Mouse (Mus musculus) CH12.LX (cell line): ENCODE measurements around the gene Col28a1. TPM values are rescaled to one million over a fixed set of nuclear protein-coding genes. Genes with fewer than 3 reads are reported as not detected.

Source experiments
- DNase-seq: peaks from one replicate; pipeline ENCODE4 v3.0.0-alpha.2; 2013; ENCODE audit errors: extremely low read depth
- H3K27ac ChIP-seq: 2 replicates; pipeline ENCODE4 v1.5.1; 2012; ENCODE audit warnings: low read depth, mild to moderate bottlenecking, control low read depth, moderate library complexity; ENCODE audit not compliant: insufficient read depth
- H3K27me3 ChIP-seq: replicated peaks from 2 replicates; pipeline ENCODE3; 2012; ENCODE audit warnings: inconsistent platforms
- H3K36me3 ChIP-seq, 2 experiments: replicated peaks in 1 of 2; 2 replicates each; pipeline versions ENCODE3 to v1.6.1; 2012; ENCODE audit warnings: inconsistent platforms in 1 of 2, low read length in 1 of 2, mild to moderate bottlenecking in 1 of 2, mixed read lengths in 1 of 2, moderate library complexity in 1 of 2; ENCODE audit not compliant: control insufficient read depth in 1 of 2, insufficient read depth in 1 of 2
- H3K4me1 ChIP-seq, 2 experiments: 2 replicates each; pipeline ENCODE4 v1.6.1; 2012; ENCODE audit warnings: inconsistent platforms in 1 of 2, moderate library complexity in 1 of 2; ENCODE audit not compliant: insufficient read depth in 2 of 2, control insufficient read depth in 1 of 2
- H3K4me2 ChIP-seq: 2 replicates; pipeline ENCODE4 v1.6.1; 2012; ENCODE audit warnings: low read depth, mild to moderate bottlenecking, control low read depth; ENCODE audit not compliant: poor library complexity, insufficient read depth, severe bottlenecking
- H3K4me3 ChIP-seq, 3 experiments: fragments of 150-350 bp in 1 of 3; sonication (generic) in 1 of 3; replicated peaks in 1 of 3; 2 replicates each; pipeline versions ENCODE3 to v1.5.1; 2011 to 2012; ENCODE audit warnings: low read depth in 2 of 3, low read length in 2 of 3, mild to moderate bottlenecking in 2 of 3, moderate library complexity in 2 of 3, control low read depth in 1 of 3, improper control_type of control experiment in 1 of 3, inconsistent platforms in 1 of 3, mixed read lengths in 1 of 3; ENCODE audit not compliant: poor library complexity in 1 of 3
- H3K79me2 ChIP-seq: replicated peaks from 2 replicates; pipeline ENCODE4 v1.6.1; 2012; ENCODE audit warnings: mild to moderate bottlenecking, moderate library complexity; ENCODE audit not compliant: control insufficient read depth, poor library complexity, insufficient read depth, severe bottlenecking; ENCODE audit errors: extremely low read depth
- H3K9ac ChIP-seq: 2 replicates; pipeline ENCODE4 v1.6.1; 2012; ENCODE audit warnings: low read depth, mild to moderate bottlenecking, control low read depth, moderate library complexity; ENCODE audit not compliant: insufficient read depth
- H3K9me3 ChIP-seq: replicated peaks from 2 replicates; pipeline ENCODE3; 2012; ENCODE audit warnings: low read length, inconsistent platforms, mixed read lengths
- CHD2 ChIP-seq: IDR thresholded peaks from 2 replicates; pipeline ENCODE4 v1.6.1; 2011; ENCODE audit warnings: low read length, improper control_type of control experiment
- CTCF ChIP-seq, 2 experiments: IDR thresholded peaks in 1 of 2; conservative IDR thresholded peaks in 1 of 2; 2 replicates each; pipeline ENCODE4 v1.5.1; 2011 to 2012; ENCODE audit warnings: low read depth in 2 of 2, low read length in 2 of 2, improper control_type of control experiment in 1 of 2, inconsistent platforms in 1 of 2, mild to moderate bottlenecking in 1 of 2, moderate library complexity in 1 of 2
- E2F4 ChIP-seq: IDR thresholded peaks from 2 replicates; pipeline ENCODE4 v1.6.1; 2011; ENCODE audit warnings: low read depth, low read length, improper control_type of control experiment; ENCODE audit not compliant: insufficient replicate concordance
- ELF1 ChIP-seq: IDR thresholded peaks from 2 replicates; pipeline ENCODE4 v1.6.1; 2014; ENCODE audit warnings: low read depth, mild to moderate bottlenecking, inconsistent platforms, low read length, improper control_type of control experiment
- EP300 ChIP-seq: IDR thresholded peaks from 2 replicates; pipeline ENCODE4 v1.6.1; 2011; ENCODE audit warnings: low read length, improper control_type of control experiment
- ETS1 ChIP-seq: conservative IDR thresholded peaks from 2 replicates; pipeline ENCODE4 v1.6.1; 2012; ENCODE audit warnings: low read depth, mild to moderate bottlenecking, inconsistent platforms, low read length, improper control_type of control experiment, moderate library complexity
- GABPA ChIP-seq: IDR thresholded peaks from 2 replicates; pipeline ENCODE4 v1.6.1; 2012; ENCODE audit warnings: low read depth, low read length, improper control_type of control experiment, inconsistent platforms; ENCODE audit not compliant: insufficient replicate concordance
- JUND ChIP-seq: conservative IDR thresholded peaks from 2 replicates; pipeline ENCODE4 v1.6.1; 2011; ENCODE audit warnings: low read depth, low read length, improper control_type of control experiment
- KAT2A ChIP-seq: IDR thresholded peaks from 2 replicates; pipeline ENCODE4 v1.6.1; 2012; ENCODE audit warnings: low read length, improper control_type of control experiment, inconsistent platforms; ENCODE audit not compliant: insufficient replicate concordance
- MAFK ChIP-seq: IDR thresholded peaks from 2 replicates; pipeline ENCODE4 v1.6.1; 2011; ENCODE audit warnings: low read length, improper control_type of control experiment; ENCODE audit not compliant: insufficient replicate concordance
- MAX ChIP-seq: IDR thresholded peaks from 2 replicates; pipeline ENCODE4 v1.6.1; 2011; ENCODE audit warnings: low read length, improper control_type of control experiment
- MEF2A ChIP-seq: IDR thresholded peaks from 2 replicates; pipeline ENCODE4 v1.6.1; 2014; ENCODE audit warnings: low read depth, mild to moderate bottlenecking, inconsistent platforms, low read length, improper control_type of control experiment, borderline replicate concordance
- MXI1 ChIP-seq: IDR thresholded peaks from 2 replicates; pipeline ENCODE4 v1.6.1; 2011; ENCODE audit warnings: mild to moderate bottlenecking, low read depth, low read length, improper control_type of control experiment
- MYC ChIP-seq: IDR thresholded peaks from 2 replicates; pipeline ENCODE4 v1.6.1; 2011; ENCODE audit warnings: low read depth, mild to moderate bottlenecking, improper control_type of control experiment, low read length
- NELFE ChIP-seq: IDR thresholded peaks from 2 replicates; pipeline ENCODE4 v1.6.1; 2011; ENCODE audit warnings: low read depth, low read length, improper control_type of control experiment
- NRF1 ChIP-seq: IDR thresholded peaks from 2 replicates; pipeline ENCODE4 v1.6.1; 2014; ENCODE audit warnings: low read depth, mild to moderate bottlenecking, inconsistent platforms, low read length, improper control_type of control experiment, moderate library complexity
- PAX5 ChIP-seq: IDR thresholded peaks from 2 replicates; pipeline ENCODE4 v1.6.1; 2012; ENCODE audit warnings: low read length, inconsistent platforms, mixed read lengths
- POLR2A ChIP-seq: IDR thresholded peaks from 2 replicates; pipeline ENCODE4 v1.6.1; 2011; ENCODE audit warnings: low read depth, mild to moderate bottlenecking, improper control_type of control experiment, low read length
- POLR2AphosphoS2 ChIP-seq: IDR thresholded peaks from 2 replicates; pipeline ENCODE4 v1.6.1; 2011; ENCODE audit warnings: low read depth, low read length, improper control_type of control experiment
- RAD21 ChIP-seq: IDR thresholded peaks from 2 replicates; pipeline ENCODE4 v1.6.1; 2011; ENCODE audit warnings: low read depth, mild to moderate bottlenecking, low read length, improper control_type of control experiment, moderate library complexity
- SIN3A ChIP-seq: IDR thresholded peaks from 2 replicates; pipeline ENCODE4 v1.6.1; 2012; ENCODE audit warnings: low read length, improper control_type of control experiment, inconsistent platforms
- SMC3 ChIP-seq: IDR thresholded peaks from 2 replicates; pipeline ENCODE4 v1.6.1; 2011; ENCODE audit warnings: low read depth, low read length, improper control_type of control experiment
- TBP ChIP-seq: conservative IDR thresholded peaks from 2 replicates; pipeline ENCODE4 v1.6.1; 2011; ENCODE audit warnings: low read depth, low read length, improper control_type of control experiment
- UBTF ChIP-seq: IDR thresholded peaks from 2 replicates; pipeline ENCODE4 v1.6.1; 2012; ENCODE audit warnings: low read depth, mild to moderate bottlenecking, inconsistent platforms, low read length, improper control_type of control experiment, moderate library complexity
- ZC3H11A ChIP-seq: IDR thresholded peaks from 2 replicates; pipeline ENCODE4 v1.6.1; 2012; ENCODE audit warnings: low read depth, mild to moderate bottlenecking, inconsistent platforms, low read length, improper control_type of control experiment
- ZKSCAN1 ChIP-seq: IDR thresholded peaks from 2 replicates; pipeline ENCODE4 v1.6.1; 2012; ENCODE audit warnings: low read depth, inconsistent platforms, low read length, improper control_type of control experiment, borderline replicate concordance
- ZNF384 ChIP-seq: IDR thresholded peaks from 2 replicates; pipeline ENCODE4 v1.6.1; 2012; ENCODE audit warnings: low read depth, low read length, improper control_type of control experiment, inconsistent platforms
- dilution Hi-C: fragments of 300-500 bp; cut with MboI; formaldehyde crosslinking; loops from 2 replicates; pipeline ENCODE4 v1.14.3; 2020; ENCODE audit warnings: low sequenced_read_pairs; ENCODE audit not compliant: extremely low pct_unique_long_range_greater_than_20kb, extremely low pct_ligation_motif_present
- in situ Hi-C: fragments of 300-500 bp; cut with MboI; formaldehyde crosslinking; loops from 3 replicates; pipeline ENCODE4 v1.14.3; 2019; ENCODE audit warnings: low sequenced_read_pairs, low pct_ligation_motif_present, low pct_unique_long_range_greater_than_20kb, mixed read lengths
- polyA plus RNA-seq: library from polyadenylated mRNA; unstranded; fragments of >175 nt; gene quantifications from 2 replicates; pipeline ENCODE4 v1.2.1, GENCODE M21; 2012; ENCODE audit warnings: low read depth; ENCODE audit not compliant: insufficient read length
- total RNA-seq, 2 experiments: library from RNA; depleted of rRNA; stranded (reverse); fragments of 300-350 nt in 1 of 2; fragments of >200 nt in 1 of 2; gene quantifications; 2 replicates each; pipeline ENCODE4 v1.2.3; 2012 to 2014

The Col28a1 gene
- total and polyA plus RNA-seq, 3 experiments, result not detected

DNA sequence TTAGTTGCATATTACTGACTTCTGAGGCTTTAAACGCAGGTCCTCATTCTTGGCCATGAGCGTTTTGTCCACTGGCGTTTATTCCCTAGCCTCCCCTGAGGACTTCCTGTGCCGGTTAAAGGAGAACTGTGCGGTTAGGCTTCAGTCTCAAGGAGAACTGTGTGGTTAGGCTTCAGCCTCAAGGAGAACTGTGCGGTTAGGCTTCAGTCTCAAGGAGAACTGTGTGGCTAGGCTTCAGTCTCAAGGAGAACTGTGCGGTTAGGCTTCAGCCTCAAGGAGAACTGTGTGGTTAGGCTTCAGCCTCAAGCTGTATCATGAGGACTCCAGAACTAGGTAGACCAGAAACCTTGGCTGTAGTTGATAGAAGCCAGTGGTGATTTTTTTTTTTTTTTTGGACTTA is 229.7 kb downstream of the Col28a1 start:
- H3K4me1 ChIP-seq, result 0 out of 4 replicates have a peak, but pooled peaks cover 0 to 4% of the 10 kb centered on the region in 2 experiments
- H3K27me3 ChIP-seq, result no peaks in the 10 kb centered on the region
- H3K4me2 ChIP-seq, result no peak overlapping the region
- no peak overlapping the region for H3K4me3 ChIP-seq
- H3K9me3 ChIP-seq, result no peaks in the 10 kb centered on the region
- in situ Hi-C loops (no loop called here), dilution Hi-C loops (no loop called here)
- H3K9ac ChIP-seq, result no peak overlapping the region
- no peaks in the 10 kb centered on the region for H3K79me2 ChIP-seq
- TF ChIP-seq EP300 (no peak), ZKSCAN1 (no peak), CTCF (conservative IDR thresholded peaks at IDR 0.05 in 1 of 2, IDR thresholded peaks at IDR 0.05 in 1 of 2; ENCODE audit: low read depth in 2 of 2, low read length in 2 of 2) (no peak), ZNF384 (no peak), GABPA (no peak), SMC3 (no peak), UBTF (no peak), POLR2A (no peak), E2F4 (no peak), NRF1 (no peak), KAT2A (no peak), SIN3A (no peak), PAX5 (no peak), NELFE (no peak), RAD21 (no peak), MAFK (no peak), JUND (no peak), POLR2AphosphoS2 (no peak), ELF1 (no peak)
- no peaks in the 10 kb centered on the region for H3K36me3 ChIP-seq
- H3K27ac ChIP-seq, result no peak overlapping the region
- no peak for DNase-seq

GRCm38 (mm10) chr6:7952208-7952607 is 240.2 kb downstream of the Col28a1 start:
- no peak overlapping the region for H3K9ac ChIP-seq
- dilution Hi-C loops (no loop called here), in situ Hi-C loops (no loop called here)
- H3K9me3 ChIP-seq, result no peaks in the 10 kb centered on the region
- H3K27me3 ChIP-seq, result no peaks in the 10 kb centered on the region
- no peak overlapping the region for H3K27ac ChIP-seq
- H3K4me2 ChIP-seq, result no peak overlapping the region
- TF ChIP-seq MAX, result no peak
- TF ChIP-seq ETS1, result no peak
- no peak for TF ChIP-seq NRF1
- no peak for TF ChIP-seq MAFK
- no peak for TF ChIP-seq ZKSCAN1
- TF ChIP-seq JUND, result no peak
- TF ChIP-seq MXI1, result no peak
- TF ChIP-seq SIN3A, result no peak
- no peak for TF ChIP-seq CHD2
- no peak for TF ChIP-seq ELF1
- TF ChIP-seq SMC3, result no peak
- no peak for TF ChIP-seq PAX5
- no peak for TF ChIP-seq TBP
- TF ChIP-seq E2F4, result no peak
- no peak for TF ChIP-seq KAT2A
- no peak for TF ChIP-seq NELFE
- no peak for TF ChIP-seq CTCF (conservative IDR thresholded peaks at IDR 0.05 in 1 of 2, IDR thresholded peaks at IDR 0.05 in 1 of 2; ENCODE audit: low read depth in 2 of 2, low read length in 2 of 2)
- TF ChIP-seq ZC3H11A, result no peak
- no peak for TF ChIP-seq MEF2A
- no peak for TF ChIP-seq MYC
- no peaks in the 10 kb centered on the region for H3K36me3 ChIP-seq
- no peaks in the 10 kb centered on the region for H3K79me2 ChIP-seq
- no peak overlapping the region for H3K4me3 ChIP-seq
- no peaks in the 10 kb centered on the region for H3K4me1 ChIP-seq
- no peak for DNase-seq
